Mouse (Mus musculus) spleen, postnatal 14 days (tissue): ENCODE measurements around the gene Rag1.

Experiments
- DNase-seq, 2 experiments: peaks; one replicate each; pipeline ENCODE4 v3.0.0; 2021 to 2022; ENCODE audit warnings: low spot score in 2 of 2

Rag1 gene

GRCm38 (mm10) chr2:101649114-101649671 is at the start of gene Rag1, which contains the start of gene B230118H07Rik:
Gene Rag1 (minus strand): TSS chr2:101649501.
Gene B230118H07Rik (minus strand): TSS chr2:101649532.
- DNase-seq: no peak

GRCm38 (mm10) chr2:101695584-101695983 is 46.3 kb upstream of the Rag1 start:
- no peak for DNase-seq

- DNase-seq: no peak
These were observed 44.4 kb upstream of the Rag1 start for GRCm38 (mm10) chr2:101693577-101694215.

GRCm38 (mm10) chr2:101693043-101693442 is 43.7 kb upstream of the Rag1 start:
- DNase-seq: no peak

GRCm38 (mm10) chr2:101690252-101690827 is 41.0 kb upstream of the Rag1 start:
- no peak for DNase-seq

- no peak for DNase-seq
These were observed 38.7 kb upstream of the Rag1 start for GRCm38 (mm10) chr2:101688011-101688410.

GRCm38 (mm10) chr2:101684421-101684820 is 35.1 kb upstream of the Rag1 start:
- DNase-seq: no peak

GRCm38 (mm10) chr2:101679164-101679784 is 30.0 kb upstream of the Rag1 start:
- DNase-seq: no peak

- DNase-seq: peak; percentile 71 to 86
These were observed 29.1 kb upstream of the Rag1 start, which contains the start of gene Traf6 for GRCm38 (mm10) chr2:101678236-101679021. Gene Traf6 (plus strand): TSS chr2:101678429.

- no peak for DNase-seq
These were observed 24.2 kb upstream of the Rag1 start for GRCm38 (mm10) chr2:101673547-101673946.

GRCm38 (mm10) chr2:101668751-101669150 is 19.4 kb upstream of the Rag1 start:
- DNase-seq: no peak

GRCm38 (mm10) chr2:101665703-101666092 is 16.4 kb upstream of the Rag1 start:
- no peak for DNase-seq

- DNase-seq: peak; percentile 29 to 60
These were observed 15.9 kb upstream of the Rag1 start for GRCm38 (mm10) chr2:101665058-101665702.

- DNase-seq: no peak
These were observed 11.2 kb upstream of the Rag1 start for GRCm38 (mm10) chr2:101660536-101660935.

GRCm38 (mm10) chr2:101652921-101653597 is 3.8 kb upstream of the Rag1 start:
- peak; percentile 28 to 64 for DNase-seq

GRCm38 (mm10) chr2:101652204-101652920 is 3.1 kb upstream of the Rag1 start:
- DNase-seq: no peak

- no peak for DNase-seq
These were observed 1.1 kb upstream of the Rag1 start for GRCm38 (mm10) chr2:101650446-101650845.

GRCm38 (mm10) chr2:101648361-101648760 is 940 bp downstream of the Rag1 start:
- no peak for DNase-seq

- DNase-seq: no peak
These were observed 3.5 kb downstream of the Rag1 start for GRCm38 (mm10) chr2:101645841-101646240.

GRCm38 (mm10) chr2:101639840-101640350 is 9.4 kb downstream of the Rag1 start:
- DNase-seq: no peak
